8 mouse cellular contexts compared by ENCODE assay signal in genomic region chr3:149845083-149845825, GRCm38 (mm10).
A peak's percentile ranks its signal among the peaks of the same experiment; 100 is the strongest.
DNase-seq lines count a peak whose midpoint lies in the region; ATAC-seq lines count a peak whose summit lies in the region.

No protein-coding gene starts in this region.

- ATAC-seq in heart, embryonic 15.5 days (replicated peaks; ENCODE audit: insufficient number of reproducible peaks, insufficient read depth, low FRiP score, low read depth): no peak
- no peak for ATAC-seq in hindbrain, embryonic 11.5 days (ENCODE audit: low FRiP score)
- no peak; the same call in 1 of the 2 replicates for ATAC-seq in neural tube, embryonic 14.5 days (ENCODE audit: low read depth)

- intact Hi-C loops in heart, postnatal 25 days (cut with DNase I): no loop called here

- H3K27ac ChIP-seq in heart, embryonic 15.5 days: no peak overlapping the region
- H3K27ac ChIP-seq in embryonic facial prominence, embryonic 10.5 days (replicated peaks): peak overlapping the region; percentile 55; the same call in 1 of the 2 replicates
- H3K27ac ChIP-seq in hindbrain, embryonic 11.5 days (ENCODE audit: low read depth, low read length): no peak overlapping the region
- peak overlapping the region; percentile 77 for H3K27ac ChIP-seq in limb, embryonic 10.5 days
- no peak overlapping the region for H3K27ac ChIP-seq in neural tube, embryonic 14.5 days (ENCODE audit: low read depth, low read length)

- DNase-seq in heart, postnatal 25 days (ENCODE audit: low spot score): no peak
- peak; percentile 80 for DNase-seq in embryonic facial prominence, embryonic 10.5 days (ENCODE audit: low spot score)
- DNase-seq in hindbrain, embryonic 11.5 days (ENCODE audit: low spot score): peak; percentile 27
- peak; percentile 66 for DNase-seq in limb, embryonic 10.5 days (ENCODE audit: low spot score)
- DNase-seq in thymus, postnatal 10 days (ENCODE audit: low spot score in 2 of 2): no peak
- no peak for DNase-seq in thymus, postnatal 4 days

- H3K4me1 ChIP-seq in heart, embryonic 15.5 days (replicated peaks): peaks cover 12% of the 10 kb centered on the region
- peaks cover 27% of the 10 kb centered on the region for H3K4me1 ChIP-seq in embryonic facial prominence, embryonic 10.5 days
- no peaks in the 10 kb centered on the region for H3K4me1 ChIP-seq in hindbrain, embryonic 11.5 days (replicated peaks; ENCODE audit: control insufficient read depth, insufficient read depth, low read length)
- H3K4me1 ChIP-seq in limb, embryonic 10.5 days: peaks cover 62% of the 10 kb centered on the region
- H3K4me1 ChIP-seq in neural tube, embryonic 14.5 days (ENCODE audit: control insufficient read depth, insufficient read depth, low read length): no peaks in the 10 kb centered on the region

- no peaks in the 10 kb centered on the region for H3K36me3 ChIP-seq in heart, embryonic 15.5 days
- H3K36me3 ChIP-seq in embryonic facial prominence, embryonic 10.5 days (replicated peaks): no peaks in the 10 kb centered on the region
- H3K36me3 ChIP-seq in hindbrain, embryonic 11.5 days (ENCODE audit: control insufficient read depth, insufficient read depth, low read length): no peaks in the 10 kb centered on the region
- no peaks in the 10 kb centered on the region for H3K36me3 ChIP-seq in limb, embryonic 10.5 days
- H3K36me3 ChIP-seq in neural tube, embryonic 14.5 days (ENCODE audit: control insufficient read depth, insufficient read depth, low read length): no peaks in the 10 kb centered on the region

- H3K4me3 ChIP-seq in heart, embryonic 15.5 days: peak overlapping the region; percentile 34
- H3K4me3 ChIP-seq in embryonic facial prominence, embryonic 10.5 days: peak overlapping the region; percentile 40
- H3K4me3 ChIP-seq in hindbrain, embryonic 11.5 days (ENCODE audit: low read depth, low read length): no peak overlapping the region
- peak overlapping the region; percentile 37 for H3K4me3 ChIP-seq in limb, embryonic 10.5 days
- no peak overlapping the region for H3K4me3 ChIP-seq in neural tube, embryonic 14.5 days (ENCODE audit: low read depth, low read length)

- H3K9me3 ChIP-seq in heart, embryonic 15.5 days (replicated peaks): no peaks in the 10 kb centered on the region
- no peaks in the 10 kb centered on the region for H3K9me3 ChIP-seq in embryonic facial prominence, embryonic 10.5 days
- H3K9me3 ChIP-seq in hindbrain, embryonic 11.5 days (ENCODE audit: control insufficient read depth, low read length): no peaks in the 10 kb centered on the region
- no peaks in the 10 kb centered on the region for H3K9me3 ChIP-seq in limb, embryonic 10.5 days (replicated peaks)
- no peaks in the 10 kb centered on the region for H3K9me3 ChIP-seq in neural tube, embryonic 14.5 days (ENCODE audit: control insufficient read depth, low read length)

- peak overlapping the region; percentile 66 for H3K4me2 ChIP-seq in heart, embryonic 15.5 days
- H3K4me2 ChIP-seq in hindbrain, embryonic 11.5 days (replicated peaks; ENCODE audit: low read depth, low read length): peak overlapping the region; percentile 28
- H3K4me2 ChIP-seq in neural tube, embryonic 14.5 days (ENCODE audit: low read depth, low read length): peak overlapping the region; percentile 33; the same call in 1 of the 2 replicates

- peak overlapping the region; percentile 23; the same call in 1 of the 2 replicates for H3K9ac ChIP-seq in heart, embryonic 15.5 days
- H3K9ac ChIP-seq in hindbrain, embryonic 11.5 days (ENCODE audit: low read depth, low read length): no peak overlapping the region
- H3K9ac ChIP-seq in neural tube, embryonic 14.5 days (replicated peaks; ENCODE audit: low read depth, low read length): no peak overlapping the region

- WGBS in heart, embryonic 15.5 days: 14% methylated on average over 18 of the region's 18 CpGs
- WGBS in embryonic facial prominence, embryonic 10.5 days: 5% methylated on average over 18 of the region's 18 CpGs
- 18% methylated on average over 18 of the region's 18 CpGs for WGBS in hindbrain, embryonic 11.5 days
- WGBS in limb, embryonic 10.5 days: 4% methylated on average over 18 of the region's 18 CpGs
- WGBS in neural tube, embryonic 14.5 days: 20% methylated on average over 18 of the region's 18 CpGs

- H3K27me3 ChIP-seq in heart, embryonic 15.5 days: no peaks in the 10 kb centered on the region
- peaks cover 36% of the 10 kb centered on the region for H3K27me3 ChIP-seq in embryonic facial prominence, embryonic 10.5 days (replicated peaks; ENCODE audit: low read depth, poor library complexity, severe bottlenecking)
- no peaks in the 10 kb centered on the region for H3K27me3 ChIP-seq in hindbrain, embryonic 11.5 days (ENCODE audit: control insufficient read depth, insufficient read depth, low read length)
- no peaks in the 10 kb centered on the region for H3K27me3 ChIP-seq in limb, embryonic 10.5 days (ENCODE audit: low read depth, poor library complexity, severe bottlenecking)
- H3K27me3 ChIP-seq in neural tube, embryonic 14.5 days (ENCODE audit: control insufficient read depth, insufficient read depth, low read length): no peaks in the 10 kb centered on the region

Comparison
In these comparisons a context has a peak if more than half of its experiments do, and no peak if none do; other contexts are left out.
1. H3K27ac ChIP-seq: peak in embryonic facial prominence, embryonic 10.5 days (single experiment) and limb, embryonic 10.5 days (single experiment); none in heart, embryonic 15.5 days (single experiment), hindbrain, embryonic 11.5 days (single experiment) and neural tube, embryonic 14.5 days (single experiment).
2. H3K4me3 ChIP-seq: peak in heart, embryonic 15.5 days (single experiment), embryonic facial prominence, embryonic 10.5 days (single experiment) and limb, embryonic 10.5 days (single experiment); none in hindbrain, embryonic 11.5 days (single experiment) and neural tube, embryonic 14.5 days (single experiment).
3. DNase-seq: peak in embryonic facial prominence, embryonic 10.5 days (single experiment), hindbrain, embryonic 11.5 days (single experiment) and limb, embryonic 10.5 days (single experiment); none in heart, postnatal 25 days (single experiment), thymus, postnatal 10 days (0 of 2) and thymus, postnatal 4 days (single experiment).
4. Peak in every context shown above with its lines, with median percentiles within 50 percentile points of each other: H3K4me2 ChIP-seq.